Mouse (Mus musculus) embryo, embryonic 11.5 days (tissue): ENCODE measurements at regions not wholly inside any gene's neighbourhood (a gene's known extent, or its start where the extent isn't known, plus 50 kb on each side); places are given as distances from the start of the nearest gene placed in this dataset.
"Not testable (repeated sequence)": the region's sequence is repeated elsewhere in the genome, so short reads cannot be mapped to it uniquely, and the experiment has no call there.

Experiments used
- DNase-seq: peaks from one replicate; pipeline ENCODE4 v3.0.0-alpha.2; 2012; ENCODE audit warnings: low read depth, low spot score

DNA sequence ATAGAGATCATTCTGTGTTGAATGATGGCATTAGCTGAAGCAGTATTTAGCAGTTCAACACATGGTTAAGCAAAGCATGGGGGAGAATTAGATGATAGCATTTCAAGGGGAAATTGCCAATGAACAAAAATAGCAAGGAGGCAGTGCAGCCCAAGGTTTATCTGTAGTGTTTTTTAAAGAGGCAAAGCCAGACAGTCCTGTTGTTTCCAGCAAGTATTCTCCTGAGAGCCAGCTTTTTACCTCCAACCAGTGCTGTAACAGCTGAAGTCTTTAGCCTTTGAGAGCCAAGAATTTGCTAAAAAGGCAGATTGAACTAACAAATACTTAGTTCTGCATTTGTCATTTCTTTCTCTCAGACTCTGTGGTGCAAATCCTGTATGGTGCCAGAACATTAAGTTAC, 305.1 kb upstream of the Arx start:
- DNase-seq = no peak

DNA sequence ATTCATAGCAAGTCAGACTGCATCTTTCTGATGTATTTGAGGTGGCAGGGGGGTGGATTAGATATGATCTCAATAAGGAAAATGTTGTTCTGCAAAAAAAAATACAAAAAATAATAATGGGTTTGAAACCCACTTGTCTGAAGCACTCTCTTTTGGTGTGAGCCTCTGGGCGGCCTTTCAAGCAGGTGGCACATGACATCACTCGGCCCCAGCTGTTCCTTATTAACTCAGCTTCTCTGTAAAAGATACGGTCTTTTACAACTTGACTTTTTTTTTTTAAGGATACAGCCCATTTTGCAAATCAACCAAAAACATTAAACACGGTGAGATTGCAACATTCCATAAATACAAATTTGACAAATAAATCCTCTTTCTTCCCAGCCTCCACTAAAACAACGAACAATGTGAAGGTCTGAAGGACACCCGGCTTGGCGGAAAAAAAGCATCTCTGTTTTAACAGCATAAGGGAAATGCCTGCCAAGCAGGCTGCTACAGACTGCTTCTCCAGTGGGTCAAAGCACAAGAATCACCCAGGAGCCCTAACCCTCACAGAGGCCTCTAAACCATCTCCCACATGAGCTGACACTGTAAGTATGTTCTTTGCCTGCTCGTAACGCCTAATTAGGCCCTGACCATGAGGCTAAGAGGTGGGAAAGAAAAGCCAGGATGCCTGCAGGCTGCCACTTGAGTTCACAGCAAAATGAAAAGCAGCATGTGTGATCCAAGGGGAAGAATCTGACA, 283.8 kb upstream of the Arx start:
- DNase-seq = peak; percentile 2

DNA sequence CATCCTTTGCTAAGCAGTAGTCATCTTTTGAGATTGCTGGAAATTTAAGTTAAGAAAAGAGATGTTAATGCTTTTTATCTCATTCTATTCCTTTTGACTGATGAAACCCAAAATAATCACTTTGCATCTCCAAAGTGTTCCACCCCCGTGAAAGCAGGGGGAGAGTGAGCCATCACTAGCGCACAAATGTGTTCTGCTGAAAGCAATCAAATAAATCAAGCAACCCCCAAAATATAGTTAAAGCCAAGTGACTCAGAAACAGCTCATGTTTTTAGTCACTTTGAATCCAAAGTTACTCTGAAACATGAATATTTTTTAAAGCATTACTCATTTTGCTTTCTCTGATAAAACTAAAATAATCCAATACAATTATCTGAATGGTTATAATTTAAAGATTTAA, 279.6 kb upstream of the Arx start:
- no peak for DNase-seq

DNA sequence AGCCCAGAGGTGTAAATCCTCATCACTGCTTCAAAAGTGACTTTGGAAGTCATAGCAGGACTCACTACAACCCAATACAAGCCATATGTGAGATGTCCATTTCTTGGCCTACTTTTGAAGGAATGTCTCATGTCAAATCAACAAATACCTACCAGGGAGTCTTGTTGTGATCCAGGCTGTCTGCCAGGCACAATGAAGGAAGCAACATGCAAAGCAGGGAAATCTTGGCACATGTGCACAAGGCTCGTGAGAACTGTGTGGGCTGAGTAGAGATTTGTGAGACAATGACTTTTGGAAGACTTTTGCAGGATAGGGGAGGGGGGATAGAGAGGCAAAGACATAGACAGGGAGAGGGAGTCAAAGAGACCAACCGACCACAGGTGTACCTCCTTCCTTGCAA, 274.7 kb upstream of the Arx start:
- no peak for DNase-seq

DNA sequence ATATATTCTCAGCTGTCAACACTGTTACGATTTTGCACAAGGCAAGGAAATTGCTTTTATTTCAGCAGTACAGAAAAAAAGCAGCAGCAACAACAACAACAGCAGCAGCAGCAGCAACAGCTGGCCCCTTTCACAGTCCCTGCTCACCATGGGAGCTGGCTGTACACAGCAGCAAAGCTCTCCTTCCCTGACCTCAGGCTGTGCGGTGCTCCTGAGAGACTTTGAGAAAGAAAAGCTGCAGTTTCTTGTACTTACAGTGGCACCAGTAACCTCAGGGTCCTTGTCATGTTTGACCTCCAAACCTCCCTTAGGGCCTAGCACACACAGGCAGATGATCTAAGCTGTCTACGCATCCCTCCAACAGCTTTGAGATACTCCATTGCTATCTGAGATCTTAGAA, 269.9 kb upstream of the Arx start:
- no peak for DNase-seq

DNA sequence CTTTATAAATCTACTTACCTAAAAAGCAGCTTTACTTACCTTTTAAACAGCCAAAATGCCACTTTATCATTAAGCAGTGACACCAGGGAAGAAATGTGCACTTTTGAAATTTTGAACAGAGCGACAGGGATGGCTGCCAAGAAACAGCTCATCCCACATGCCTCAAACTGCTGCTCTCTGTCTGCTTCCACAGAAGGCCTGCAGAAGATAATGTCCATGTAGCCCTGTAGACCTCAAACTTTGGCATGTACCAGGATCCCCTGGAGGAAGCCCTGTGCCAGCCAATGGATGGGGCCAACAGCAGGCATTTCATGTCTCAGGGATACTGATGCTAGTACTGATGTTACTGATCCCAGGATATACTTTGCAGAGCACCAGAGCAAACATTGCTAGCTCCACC, 245.1 kb upstream of the Arx start:
- DNase-seq = no peak

DNA sequence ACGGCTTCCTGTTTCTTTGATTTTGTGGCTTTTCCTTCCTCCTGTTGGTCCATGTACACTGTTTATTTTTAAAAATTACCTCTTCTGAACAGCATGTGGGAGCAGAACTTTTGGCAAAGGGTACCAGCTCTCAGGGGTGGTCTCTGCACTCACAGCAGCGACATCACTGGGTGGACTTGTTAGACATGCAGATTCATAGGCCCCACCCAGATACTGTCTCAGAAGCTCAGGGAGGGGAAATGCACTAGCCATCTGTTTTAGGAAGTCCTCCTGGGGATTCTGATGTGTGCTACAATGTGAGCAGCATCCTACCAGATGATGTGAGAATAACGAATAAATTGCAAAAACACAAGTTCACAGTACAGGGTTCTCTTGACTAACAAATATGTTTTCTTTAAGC, 243.5 kb upstream of the Arx start:
- no peak for DNase-seq

DNA sequence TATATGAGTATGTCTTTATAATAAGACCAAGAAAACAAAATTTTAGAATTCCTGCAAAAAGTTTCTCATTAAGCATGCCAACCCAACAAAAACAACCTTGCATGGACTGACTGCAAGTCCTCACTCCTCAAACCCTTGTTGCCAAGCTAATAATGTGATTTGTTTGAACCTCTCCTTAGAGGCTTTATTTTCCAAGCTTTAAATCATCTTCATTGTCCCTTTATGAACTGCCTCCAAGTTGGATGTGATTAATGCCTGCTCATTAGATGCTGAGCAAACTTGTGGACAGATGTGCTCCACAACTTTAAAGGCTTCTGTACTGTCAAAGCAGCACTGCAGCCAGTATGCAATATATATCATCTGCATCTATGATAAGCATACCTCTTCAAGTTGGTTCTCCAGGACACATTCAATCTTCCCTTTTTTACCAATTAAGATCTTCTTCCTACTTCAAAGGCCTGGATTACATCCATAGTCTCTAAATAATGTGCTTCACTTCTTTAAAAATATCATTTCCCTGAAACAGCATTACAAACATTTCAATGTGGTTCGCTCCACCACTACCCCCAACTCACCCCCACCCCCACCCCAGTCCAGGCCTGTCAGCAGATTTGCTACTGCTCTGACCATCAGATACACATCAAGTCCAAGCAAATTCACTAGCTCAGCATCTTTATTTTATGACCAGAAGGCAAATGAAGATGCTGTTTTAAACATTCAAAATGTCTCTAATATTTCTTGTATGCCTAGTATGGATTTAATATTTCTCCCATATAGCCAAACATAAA, 237.1 kb upstream of the Arx start:
- DNase-seq = no peak

DNA sequence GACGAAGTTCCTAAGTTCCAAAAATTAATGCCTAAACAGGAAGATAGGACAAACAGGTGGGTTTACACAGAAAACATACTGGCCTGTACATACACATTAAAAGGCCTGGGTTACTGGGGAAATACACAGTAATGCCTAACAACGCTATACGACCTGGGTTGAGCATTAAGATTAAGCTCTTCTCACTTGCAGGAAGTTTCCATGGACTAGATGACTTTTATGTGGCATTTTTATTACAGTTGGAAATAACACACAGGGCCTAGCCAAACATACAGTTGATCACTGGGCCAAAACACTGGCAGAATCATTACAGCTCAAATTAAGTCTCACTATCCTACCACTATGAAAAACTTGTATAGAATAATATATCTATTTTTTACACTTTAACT, 236.5 kb upstream of the Arx start:
- no peak for DNase-seq

DNA sequence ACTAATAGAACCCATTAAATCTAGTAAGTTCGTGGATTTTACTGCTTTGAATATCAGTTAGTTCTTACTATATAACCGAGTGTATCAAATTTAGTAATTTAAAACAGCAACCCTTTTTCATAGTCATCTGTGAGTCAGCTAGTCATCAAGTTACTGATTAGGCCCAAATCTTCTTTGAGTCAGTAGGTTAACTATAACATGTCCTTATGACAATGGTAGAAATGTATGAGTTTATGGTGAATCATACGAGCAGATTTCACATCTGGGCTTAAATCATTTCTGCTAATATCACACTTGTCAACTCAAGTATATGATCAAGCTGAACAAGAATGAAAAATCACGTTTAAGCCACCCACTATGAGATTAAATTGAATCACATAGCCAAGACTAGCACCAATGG, 226.7 kb upstream of the Arx start:
- DNase-seq = no peak

DNA sequence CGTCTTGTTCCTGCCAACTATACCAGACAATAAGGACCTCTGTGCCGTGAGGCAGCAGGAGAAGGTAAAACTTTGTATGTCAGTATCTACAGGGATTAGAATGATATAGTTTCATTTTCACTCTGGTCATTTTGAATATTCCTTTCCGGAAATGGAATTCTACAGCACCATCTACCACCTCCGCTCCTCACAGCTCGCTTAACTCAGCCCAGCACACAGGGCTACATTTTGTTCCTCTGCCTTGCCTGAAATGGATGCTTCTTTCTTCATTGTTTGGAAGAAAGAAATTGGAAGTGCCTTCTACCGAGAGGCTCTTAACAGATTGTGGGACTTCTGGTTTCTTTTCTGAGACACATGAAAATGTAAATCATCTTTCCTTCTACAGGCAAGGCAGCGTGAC, 217.4 kb upstream of the Arx start:
- no peak for DNase-seq

DNA sequence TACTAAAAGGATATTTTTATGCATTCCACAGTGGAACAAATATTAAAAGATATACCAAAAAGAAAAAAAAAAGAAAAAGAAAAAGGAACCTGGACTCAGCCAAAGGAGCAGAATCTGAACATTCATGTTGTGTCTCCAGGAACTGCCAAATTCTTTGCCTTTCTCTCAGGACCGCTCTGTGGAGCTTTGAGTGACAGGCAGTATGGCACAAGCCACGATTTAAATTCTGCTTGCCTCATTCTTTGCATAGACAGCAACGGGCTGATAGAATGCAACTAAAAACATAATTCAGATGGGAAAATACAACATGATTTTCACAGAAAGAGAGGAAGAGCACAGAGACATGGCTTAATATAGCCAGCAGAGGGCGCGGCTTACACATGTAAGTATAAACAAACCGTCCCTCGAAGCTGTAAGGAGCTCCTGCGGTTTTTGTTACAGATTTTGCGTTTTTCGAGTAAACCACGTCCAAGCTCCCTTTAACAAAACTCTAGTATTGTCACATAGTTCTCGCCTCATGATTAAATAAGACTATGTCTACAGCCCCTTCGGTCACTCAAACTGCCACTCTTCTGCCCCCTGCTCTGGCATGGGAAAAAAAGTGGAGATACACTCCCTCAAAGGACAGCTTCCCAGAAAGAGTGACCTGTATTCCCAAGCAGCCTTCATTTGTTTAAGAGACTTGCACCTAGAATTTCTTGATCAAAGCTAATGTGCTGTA, 216.5 kb upstream of the Arx start:
- peak; percentile 29 for DNase-seq

DNA sequence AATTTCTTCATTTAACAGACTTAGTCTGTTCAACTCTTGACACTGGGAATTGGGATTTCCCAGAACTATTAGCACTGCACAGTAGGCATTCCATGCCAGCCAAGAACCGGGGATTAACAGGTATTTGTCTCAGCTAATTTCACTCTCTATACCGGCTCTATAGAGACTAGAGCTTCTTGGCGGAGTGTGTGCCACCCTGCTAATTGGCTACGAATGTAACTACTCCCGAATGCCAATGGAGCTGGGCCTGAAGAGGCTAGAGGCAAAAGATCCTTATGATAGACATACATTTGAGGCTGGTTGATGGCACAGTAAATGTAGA, 216.0 kb upstream of the Arx start:
- DNase-seq = no peak

DNA sequence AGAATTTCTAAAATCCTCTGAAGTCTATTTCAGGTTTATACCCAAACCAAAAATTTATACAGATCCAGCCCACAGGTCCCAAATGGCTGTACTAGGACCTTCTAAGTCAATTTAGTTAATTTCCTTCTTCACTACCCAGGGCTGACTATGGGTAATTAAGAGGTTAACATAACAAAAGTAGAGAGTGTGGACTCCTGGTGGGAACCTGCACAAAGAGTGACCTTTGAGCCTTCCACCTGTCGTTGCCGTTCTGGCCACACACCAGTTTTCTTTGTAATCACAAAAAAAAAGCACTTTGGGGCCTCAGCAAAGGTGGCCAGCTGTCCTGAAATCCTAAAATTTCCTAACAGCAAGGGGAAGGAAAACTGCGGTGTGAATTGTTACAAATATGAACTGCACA, 197.3 kb upstream of the Arx start:
- no peak for DNase-seq

DNA sequence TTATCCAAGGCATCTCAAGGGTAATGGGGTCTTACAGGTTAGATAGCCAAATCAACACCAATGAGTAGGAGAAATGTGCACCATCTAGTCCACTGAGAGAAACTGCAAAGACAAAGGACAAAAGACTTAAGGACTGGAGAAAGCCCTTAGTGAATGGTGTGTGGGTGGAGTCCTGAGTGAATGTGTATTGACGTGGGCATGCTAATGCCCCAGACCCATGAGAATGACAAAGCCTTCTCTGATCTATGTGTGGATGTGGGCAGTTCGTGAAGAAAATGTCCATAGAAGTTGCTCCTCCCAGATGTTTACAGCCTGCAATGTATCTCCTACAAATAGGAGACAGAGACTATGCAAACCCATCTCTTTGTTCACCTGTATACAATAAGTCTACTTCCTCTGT, 188.7 kb upstream of the Arx start:
- DNase-seq = no peak

DNA sequence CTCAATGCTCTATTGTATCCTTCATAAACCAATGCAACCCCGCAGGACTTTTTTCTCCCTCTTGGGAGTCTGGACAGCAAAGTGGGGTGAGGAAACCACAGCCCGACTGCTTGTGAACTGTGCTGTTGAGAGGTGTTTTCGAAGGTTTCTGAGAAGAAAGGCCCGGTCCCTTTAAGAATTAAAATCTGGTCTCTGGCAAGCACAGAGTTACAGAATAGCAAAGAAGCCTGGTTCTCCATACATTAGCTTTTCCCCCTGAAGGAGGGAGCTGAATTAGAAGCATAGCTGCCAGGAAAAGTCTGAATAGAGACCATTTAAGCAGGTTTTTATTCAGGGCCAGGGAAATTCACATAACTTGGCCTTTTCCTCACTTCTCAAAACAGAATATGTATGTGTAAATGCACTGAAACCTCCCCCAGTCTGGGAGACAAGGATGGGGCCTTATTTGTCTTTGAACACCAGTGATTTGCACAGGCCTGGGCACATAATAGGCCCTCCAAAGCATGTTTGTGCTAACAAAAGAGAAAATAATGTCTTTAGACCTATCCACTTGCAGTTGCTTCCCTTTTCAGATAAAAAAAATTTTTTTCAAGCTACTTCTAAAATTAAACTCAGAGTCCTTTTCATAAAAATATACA, 178.2 kb upstream of the Arx start:
- no peak for DNase-seq

DNA sequence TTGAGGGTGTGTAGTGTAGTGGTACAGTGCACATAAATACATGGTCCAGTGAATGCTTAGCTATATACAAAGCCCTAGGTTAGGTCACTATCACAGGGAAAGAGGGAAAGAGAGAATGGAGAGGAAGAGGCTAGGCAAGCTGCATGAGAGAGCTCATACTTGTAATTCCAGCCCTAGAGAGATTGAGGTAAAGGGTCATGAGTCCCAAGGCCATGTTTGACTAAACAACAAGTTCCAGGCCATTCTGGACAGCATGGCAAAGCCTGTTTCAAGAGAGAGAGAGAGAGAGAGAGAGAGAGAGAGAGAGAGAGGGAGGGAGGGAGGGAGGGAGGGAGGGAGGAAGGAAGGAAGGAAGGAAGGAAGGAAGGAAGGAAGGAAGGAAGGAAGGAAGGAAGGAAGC, 131.9 kb upstream of the Arx start:
- DNase-seq = not testable (repeated sequence)

DNA sequence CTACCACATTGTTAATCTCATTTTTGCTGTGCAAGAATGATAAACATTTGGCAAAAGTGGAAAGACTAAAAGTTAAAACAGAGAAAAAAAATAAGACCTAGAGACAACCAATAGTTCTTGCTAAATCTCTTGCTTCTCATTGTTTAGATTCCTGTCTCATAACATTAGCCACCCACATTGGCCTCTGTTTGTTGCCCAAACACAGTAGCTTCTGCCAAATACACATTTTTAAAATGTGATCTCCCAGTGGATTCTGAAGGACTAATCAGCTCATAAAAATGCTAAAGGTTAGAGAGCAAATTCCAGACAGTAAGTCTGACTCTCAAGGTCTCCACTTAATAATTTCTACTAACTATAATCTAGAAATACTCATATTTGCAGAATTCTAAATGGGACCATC, 127.1 kb upstream of the Arx start:
- DNase-seq = no peak

DNA sequence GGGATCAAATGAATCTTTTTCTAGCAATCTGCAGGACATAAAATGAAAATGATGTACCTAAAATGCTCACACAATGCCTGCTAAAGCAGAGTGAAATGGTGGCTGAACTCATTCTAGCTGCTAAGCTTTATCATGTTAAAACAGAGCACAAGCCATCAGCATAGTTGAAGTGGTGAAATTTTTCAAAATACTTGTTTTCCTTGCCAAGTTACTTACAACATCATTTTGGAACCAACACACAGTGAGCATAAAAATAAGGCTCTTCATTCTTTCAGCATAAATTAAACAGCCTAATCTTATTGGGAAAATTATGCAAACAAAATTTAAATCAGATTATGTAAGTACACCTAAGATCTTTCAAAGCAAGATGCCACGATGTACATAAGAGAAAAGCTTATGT, 125.3 kb upstream of the Arx start:
- no peak for DNase-seq
